Mouse (Mus musculus): ENCODE results near the gene Hes6. TPM values are rescaled to one million over a fixed set of nuclear protein-coding genes. Genes with fewer than 3 reads are reported as not detected.

Hes6 gene
- polyA plus RNA-seq, 1 experiment = 40.5 TPM

DNA sequence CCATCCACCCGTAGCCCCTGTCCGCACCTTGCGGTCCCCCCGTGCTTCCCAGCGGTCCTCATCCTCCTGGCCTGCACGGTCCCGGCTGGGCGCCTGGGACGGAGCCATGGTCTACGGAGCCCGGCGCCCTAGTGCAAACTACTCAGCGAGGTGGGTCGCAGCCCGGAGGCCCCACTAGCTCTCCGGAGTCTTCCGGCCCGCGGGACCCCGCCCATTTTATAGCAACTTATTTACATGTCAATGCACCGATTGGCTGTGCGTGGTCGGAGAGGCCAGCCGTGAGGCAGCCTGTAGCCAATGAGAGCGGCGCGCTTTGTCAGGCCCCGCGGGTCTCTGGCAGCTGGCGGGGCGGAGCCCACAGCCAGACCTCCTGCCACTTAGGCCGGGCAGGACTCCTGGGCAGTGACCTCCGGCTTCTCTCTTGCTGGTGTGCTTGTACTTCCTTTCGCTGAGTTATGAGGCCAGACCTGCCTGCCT is 770 bp downstream of the Hes6 start:
- H3K4me1 ChIP-seq (ENCODE audit: control insufficient read depth, insufficient read depth, low read length) = peaks cover 4% of the 10 kb centered on the region
- DNase-seq = peak; percentile 88
- TF ChIP-seq POLR2A (IDR thresholded peaks at IDR 0.05; ENCODE audit: borderline replicate concordance, extremely low read depth, low read depth, low read length) = peak; percentile 85; the same call in 1 of the 2 replicates
- TF ChIP-seq CTCF (IDR thresholded peaks at IDR 0.05; ENCODE audit: insufficient read depth, low read length) = no peak

DNA sequence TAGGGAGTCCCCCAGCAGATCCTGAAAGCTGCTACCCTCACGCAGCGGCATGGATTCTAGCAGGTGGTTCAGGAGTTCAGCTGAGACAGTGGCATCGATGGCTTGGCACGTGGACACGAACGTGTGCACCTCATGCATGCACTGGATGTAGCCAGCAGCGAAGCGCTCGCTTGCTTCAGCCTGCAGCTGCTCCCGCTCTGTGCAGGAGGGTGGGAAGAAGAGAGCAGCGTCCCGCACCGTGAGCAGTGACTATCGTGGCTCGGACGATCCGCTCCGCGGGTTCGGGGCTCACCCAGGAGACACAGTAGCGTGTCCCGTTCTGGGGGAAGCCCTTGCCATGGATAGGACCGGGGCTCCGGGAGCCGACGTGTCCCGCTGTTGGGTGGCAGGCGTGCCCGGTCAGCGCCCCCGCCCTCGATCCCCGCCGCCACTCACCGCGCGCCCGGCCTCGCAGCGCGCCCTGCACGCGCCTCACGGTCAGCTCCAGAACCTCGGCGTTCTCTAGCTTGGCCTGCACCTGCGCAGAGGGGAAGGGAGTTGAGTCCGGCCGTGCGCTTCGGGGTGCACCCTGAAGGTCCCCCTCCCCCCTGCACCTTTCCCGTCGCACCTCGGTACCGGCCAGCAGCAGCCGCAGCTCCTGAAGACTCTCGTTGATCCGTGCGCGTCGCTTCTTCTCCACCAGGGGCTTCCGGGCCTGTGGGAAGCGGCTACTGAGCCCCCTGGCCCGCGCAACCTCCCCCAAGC is 1.4 kb downstream of the Hes6 start:
- DNase-seq = peak; percentile 36

More for the DNA sequence above, 770 bp downstream of the Hes6 start:
- H3K4me3 ChIP-seq (replicated peaks; ENCODE audit: extremely low read depth, low read depth, low read length) = peak overlapping the region; percentile 86
- under 1% methylated on average over 34 of the region's 34 CpGs for WGBS

DNA sequence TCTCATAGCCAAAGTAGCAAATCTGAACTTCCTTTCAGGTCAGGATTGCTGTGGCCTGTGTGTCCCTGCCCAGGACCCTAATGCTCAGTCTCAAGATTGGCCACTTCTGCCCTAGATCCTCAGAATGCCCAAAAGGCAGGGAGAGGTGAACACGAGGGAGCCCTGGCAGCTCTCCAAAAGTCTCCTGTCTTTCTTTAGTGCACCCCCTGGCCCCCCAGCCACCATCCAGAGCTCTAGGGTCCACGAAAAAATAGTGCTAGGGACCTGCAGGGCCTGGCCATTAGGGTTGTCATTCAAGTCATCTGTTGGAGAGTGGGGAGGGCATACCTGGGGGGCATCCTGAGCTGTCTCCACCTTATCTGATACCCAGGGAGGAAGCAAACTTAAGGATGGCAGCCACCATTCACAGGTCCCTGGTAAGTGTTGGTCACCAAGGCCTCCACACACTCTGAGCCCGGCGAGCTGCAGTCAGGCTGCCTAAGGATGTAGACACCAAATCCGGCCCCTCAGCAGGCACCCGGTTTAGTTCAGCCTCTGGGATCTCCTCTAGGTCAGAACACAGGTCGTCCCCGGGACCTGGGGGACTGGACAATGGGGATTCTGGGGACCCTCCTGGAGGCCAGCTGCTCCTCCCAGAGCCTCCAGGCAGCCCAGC is 2.1 kb downstream of the Hes6 start:
- DNase-seq = no peak
- Histone ChIP-seq H3K4me1 (ENCODE audit: control insufficient read depth, insufficient read depth, low read length) (peaks cover 4% of the 10 kb centered on the region), H3K4me3 (replicated peaks; ENCODE audit: extremely low read depth, low read depth, low read length) (no peak overlapping the region)
- WGBS = 74% methylated on average over 8 of the region's 8 CpGs
- no peak for TF ChIP-seq POLR2A (IDR thresholded peaks at IDR 0.05; ENCODE audit: borderline replicate concordance, extremely low read depth, low read depth, low read length)
- no peak for TF ChIP-seq CTCF (IDR thresholded peaks at IDR 0.05; ENCODE audit: insufficient read depth, low read length)

More for the DNA sequence above, 1.4 kb downstream of the Hes6 start:
- Histone ChIP-seq H3K4me1 (ENCODE audit: control insufficient read depth, insufficient read depth, low read length) (peaks cover 4% of the 10 kb centered on the region), H3K4me3 (replicated peaks; ENCODE audit: extremely low read depth, low read depth, low read length) (peak overlapping the region; percentile 86)
- TF ChIP-seq CTCF (IDR thresholded peaks at IDR 0.05; ENCODE audit: insufficient read depth, low read length) (no peak), POLR2A (IDR thresholded peaks at IDR 0.05; ENCODE audit: borderline replicate concordance, extremely low read depth, low read depth, low read length) (no peak)
- WGBS = 7% methylated on average over 62 of the region's 65 CpGs

GRCm38 (mm10) chr1:91407819-91408218 is 6.0 kb downstream of the Hes6 start:
- no peak for DNase-seq
- WGBS = 82% methylated on average over 4 of the region's 4 CpGs
- TF ChIP-seq POLR2A (IDR thresholded peaks at IDR 0.05; ENCODE audit: borderline replicate concordance, extremely low read depth, low read depth, low read length) (no peak), CTCF (IDR thresholded peaks at IDR 0.05; ENCODE audit: insufficient read depth, low read length) (no peak)
- Histone ChIP-seq H3K4me1 (ENCODE audit: control insufficient read depth, insufficient read depth, low read length) (peaks cover 4% of the 10 kb centered on the region), H3K4me3 (replicated peaks; ENCODE audit: extremely low read depth, low read depth, low read length) (no peak overlapping the region)

GRCm38 (mm10) chr1:91405406-91406169 is 8.2 kb downstream of the Hes6 start:
- peak; percentile 31 for DNase-seq

GRCm38 (mm10) chr1:91404976-91405375 is 8.9 kb downstream of the Hes6 start:
- DNase-seq = no peak
- H3K4me1 ChIP-seq (ENCODE audit: control insufficient read depth, insufficient read depth, low read length) = no peaks in the 10 kb centered on the region
- 27% methylated on average over 1 of the region's 1 CpGs for WGBS
- no peak for TF ChIP-seq CTCF (IDR thresholded peaks at IDR 0.05; ENCODE audit: insufficient read depth, low read length)
- TF ChIP-seq POLR2A (IDR thresholded peaks at IDR 0.05; ENCODE audit: borderline replicate concordance, extremely low read depth, low read depth, low read length) = no peak
- H3K4me3 ChIP-seq (replicated peaks; ENCODE audit: extremely low read depth, low read depth, low read length) = no peak overlapping the region

More at GRCm38 (mm10) chr1:91405406-91406169, 8.2 kb downstream of the Hes6 start:
- H3K4me1 ChIP-seq (ENCODE audit: control insufficient read depth, insufficient read depth, low read length) = no peaks in the 10 kb centered on the region
- no peak for TF ChIP-seq CTCF (IDR thresholded peaks at IDR 0.05; ENCODE audit: insufficient read depth, low read length)
- no peak for TF ChIP-seq POLR2A (IDR thresholded peaks at IDR 0.05; ENCODE audit: borderline replicate concordance, extremely low read depth, low read depth, low read length)
- H3K4me3 ChIP-seq (replicated peaks; ENCODE audit: extremely low read depth, low read depth, low read length) = no peak overlapping the region
- 55% methylated on average over 23 of the region's 23 CpGs for WGBS

- H3K4me1 ChIP-seq (ENCODE audit: control insufficient read depth, insufficient read depth, low read length) = peaks cover 12% of the 10 kb centered on the region
- peak; percentile 83 for DNase-seq
- TF ChIP-seq CTCF (IDR thresholded peaks at IDR 0.05; ENCODE audit: insufficient read depth, low read length) (no peak), POLR2A (IDR thresholded peaks at IDR 0.05; ENCODE audit: borderline replicate concordance, extremely low read depth, low read depth, low read length) (peak; percentile 86; the same call in 1 of the 2 replicates)
- H3K4me3 ChIP-seq (replicated peaks; ENCODE audit: extremely low read depth, low read depth, low read length) = peak within 1 kb of the TSS; percentile 99
- under 1% methylated on average over 91 of the region's 91 CpGs for WGBS
These were observed 15.4 kb downstream of the Hes6 start, which contains the start of gene Ilkap for GRCm38 (mm10) chr1:91398260-91399062. TSS of gene Ilkap (minus strand) at chr1:91398815.

GRCm38 (mm10) chr1:91397927-91398259 is 15.9 kb downstream of the Hes6 start:
- under 1% methylated on average over 12 of the region's 12 CpGs for WGBS
- DNase-seq = no peak
- Histone ChIP-seq H3K4me1 (ENCODE audit: control insufficient read depth, insufficient read depth, low read length) (peaks cover 12% of the 10 kb centered on the region), H3K4me3 (replicated peaks; ENCODE audit: extremely low read depth, low read depth, low read length) (peak overlapping the region; percentile 99)
- TF ChIP-seq CTCF (IDR thresholded peaks at IDR 0.05; ENCODE audit: insufficient read depth, low read length) = no peak
- no peak for TF ChIP-seq POLR2A (IDR thresholded peaks at IDR 0.05; ENCODE audit: borderline replicate concordance, extremely low read depth, low read depth, low read length)
